Mouse (Mus musculus): Measurements from ENCODE around the gene Bmpr1b.
"Not testable (repeated sequence)": the region's sequence is repeated elsewhere in the genome, so short reads cannot be mapped to it uniquely, and the experiment has no call there.

Bmpr1b gene

GRCm38 (mm10) chr3:142168863-142169521 is at the start of gene Bmpr1b:
TSS of gene Bmpr1b (minus strand) at chr3:142169425.
- DNase-seq: peak; percentile 65 to 68

- no peak for DNase-seq
These were observed 43.6 kb upstream of the Bmpr1b start for GRCm38 (mm10) chr3:142212821-142213220.

GRCm38 (mm10) chr3:142212186-142212585 is 43.0 kb upstream of the Bmpr1b start:
- no peak for DNase-seq

DNA sequence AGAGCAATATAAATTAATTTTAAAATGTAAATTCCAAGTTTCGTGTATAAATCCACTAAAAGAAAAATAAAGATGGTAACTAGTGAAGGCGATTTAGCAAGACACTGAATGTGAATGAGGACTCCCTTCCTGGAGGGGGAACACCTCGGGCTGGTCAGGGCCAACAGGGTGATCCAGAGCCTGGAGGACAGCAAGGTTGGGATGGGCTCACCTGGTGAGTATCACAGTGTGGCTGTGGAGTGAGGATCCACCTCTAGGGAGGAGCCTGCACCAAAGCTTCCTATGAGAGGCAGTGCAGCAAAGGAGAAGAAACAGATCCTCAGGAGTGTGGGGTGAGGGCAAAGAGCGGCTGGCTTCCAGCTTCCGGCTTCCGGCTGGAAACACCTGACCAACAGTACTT is 40.8 kb upstream of the Bmpr1b start:
- DNase-seq: no peak

GRCm38 (mm10) chr3:142209057-142209456 is 39.8 kb upstream of the Bmpr1b start:
- DNase-seq: no peak

GRCm38 (mm10) chr3:142207488-142207887 is 38.3 kb upstream of the Bmpr1b start:
- no peak for DNase-seq

GRCm38 (mm10) chr3:142206316-142206715 is 37.1 kb upstream of the Bmpr1b start:
- no peak for DNase-seq

DNA sequence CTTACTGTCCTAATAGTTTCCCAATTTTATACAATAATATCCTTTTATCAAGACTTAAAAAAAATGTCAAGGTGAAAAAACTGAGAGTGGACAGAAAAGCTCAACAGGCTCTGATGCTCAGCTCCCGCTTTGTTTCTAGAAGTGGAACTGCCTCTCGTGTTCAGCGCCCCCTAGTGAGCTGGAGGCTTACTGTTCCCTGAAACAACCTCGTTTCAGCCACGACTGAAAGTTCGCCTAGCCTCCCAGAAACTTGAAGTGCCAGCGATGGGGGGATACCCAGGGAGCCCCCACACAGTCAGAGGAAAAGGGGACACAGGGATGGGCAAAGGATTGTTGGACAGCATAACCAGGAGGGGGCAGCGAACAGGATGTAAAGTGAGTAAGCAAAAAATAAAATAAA is 26.9 kb upstream of the Bmpr1b start:
- no peak for DNase-seq

GRCm38 (mm10) chr3:142191627-142192026 is 22.4 kb upstream of the Bmpr1b start:
- DNase-seq: not testable (repeated sequence)

- DNase-seq: no peak
These were observed 17.3 kb upstream of the Bmpr1b start for GRCm38 (mm10) chr3:142186551-142186950.

- no peak for DNase-seq
These were observed 4.8 kb upstream of the Bmpr1b start for GRCm38 (mm10) chr3:142173996-142174395.

DNA sequence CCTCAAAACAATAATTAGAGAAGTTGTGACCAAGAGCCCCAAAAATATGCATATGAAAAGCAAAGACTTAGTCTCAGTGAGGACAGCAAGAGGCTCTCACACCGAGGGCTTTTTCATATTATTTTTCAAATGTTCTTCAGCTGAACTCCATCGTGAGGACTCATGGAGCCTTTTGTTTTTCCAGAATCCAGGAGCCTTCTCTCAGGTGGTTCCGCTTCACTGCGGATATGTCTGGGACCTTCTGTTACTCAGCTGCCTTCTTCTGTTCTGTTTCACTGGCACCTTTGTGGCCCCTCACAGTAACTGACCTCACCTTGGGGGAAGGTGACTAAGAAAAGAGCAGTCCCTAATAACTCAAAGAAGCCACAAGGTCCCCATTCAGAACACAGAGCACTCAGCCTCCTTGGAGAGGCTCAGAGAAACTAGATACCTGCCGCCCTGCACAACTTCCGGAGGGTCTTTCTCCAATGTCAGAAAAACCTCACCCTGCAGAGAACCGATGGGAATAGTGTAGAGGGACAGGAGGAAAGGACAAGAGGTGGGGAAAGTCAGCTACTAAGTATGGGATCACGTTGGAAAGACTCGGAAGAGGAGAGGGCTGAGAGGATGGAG is 868 bp downstream of the Bmpr1b start:
- no peak for DNase-seq

GRCm38 (mm10) chr3:142164981-142165380 is 4.2 kb downstream of the Bmpr1b start:
- DNase-seq: no peak

- no peak for DNase-seq
These were observed 5.3 kb downstream of the Bmpr1b start for GRCm38 (mm10) chr3:142163896-142164295.

DNA sequence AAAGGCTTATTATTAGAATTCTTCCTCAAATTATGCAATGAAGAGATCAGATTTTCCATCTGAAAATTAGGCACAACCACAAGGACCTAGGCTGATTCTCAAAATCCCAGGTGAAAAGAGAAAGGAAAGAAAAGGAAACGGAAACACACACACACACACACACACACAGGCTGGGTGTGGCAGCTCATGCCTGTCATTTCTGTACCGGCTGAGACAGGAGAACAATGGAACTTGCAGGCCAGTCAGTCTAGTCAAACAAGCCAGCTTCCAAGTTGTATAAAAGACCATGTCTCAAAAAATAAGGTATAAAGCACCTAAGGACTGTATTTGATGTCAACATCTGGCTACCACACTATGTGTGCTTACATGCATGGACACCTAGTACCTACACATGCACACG is 7.8 kb downstream of the Bmpr1b start:
- no peak for DNase-seq

DNA sequence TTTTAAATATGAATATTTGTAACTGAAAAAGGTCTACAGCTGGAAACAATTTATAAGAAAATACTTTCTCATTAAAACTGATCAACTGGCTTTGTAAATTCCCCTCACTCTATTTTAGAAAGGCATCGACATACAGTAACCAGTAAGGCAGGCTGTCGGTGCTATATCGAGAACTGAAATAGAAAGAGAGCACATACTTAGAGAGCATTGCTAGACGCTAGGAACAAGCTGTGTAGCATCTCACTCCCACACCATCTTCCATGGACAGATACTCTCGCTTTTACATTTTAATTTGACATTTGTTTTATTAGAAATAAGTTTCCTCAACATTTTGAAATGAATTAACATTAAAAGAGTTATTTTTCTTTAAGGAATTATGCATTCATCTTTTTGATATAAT is 17.2 kb downstream of the Bmpr1b start:
- DNase-seq: no peak

GRCm38 (mm10) chr3:142138796-142139195 is 30.4 kb downstream of the Bmpr1b start:
- DNase-seq: peak; percentile 57 to 58

- no peak for DNase-seq
These were observed 42.8 kb downstream of the Bmpr1b start for GRCm38 (mm10) chr3:142126379-142126778.

DNA sequence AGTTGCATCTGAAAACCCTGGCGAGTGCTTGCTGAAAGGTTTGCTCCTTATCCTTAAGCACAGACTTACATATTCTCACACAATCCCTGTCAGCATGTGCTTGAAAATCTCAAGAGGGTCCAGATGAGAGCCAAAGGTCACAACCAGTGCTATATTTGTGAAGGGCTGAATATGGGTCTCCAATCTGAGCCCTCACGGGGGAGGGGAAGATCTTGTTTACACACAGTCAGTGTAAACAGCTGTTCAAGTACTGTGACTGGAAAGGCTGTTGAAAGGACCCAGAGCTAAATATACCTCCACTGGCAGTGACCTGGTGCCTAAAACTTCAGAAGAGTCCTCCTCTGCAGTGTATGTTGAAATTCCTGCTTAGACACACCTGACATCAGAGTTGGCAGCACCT is 43.7 kb downstream of the Bmpr1b start:
- peak; percentile 75 to 83 for DNase-seq

GRCm38 (mm10) chr3:142124255-142124654 is 45.0 kb downstream of the Bmpr1b start:
- DNase-seq: no peak

DNA sequence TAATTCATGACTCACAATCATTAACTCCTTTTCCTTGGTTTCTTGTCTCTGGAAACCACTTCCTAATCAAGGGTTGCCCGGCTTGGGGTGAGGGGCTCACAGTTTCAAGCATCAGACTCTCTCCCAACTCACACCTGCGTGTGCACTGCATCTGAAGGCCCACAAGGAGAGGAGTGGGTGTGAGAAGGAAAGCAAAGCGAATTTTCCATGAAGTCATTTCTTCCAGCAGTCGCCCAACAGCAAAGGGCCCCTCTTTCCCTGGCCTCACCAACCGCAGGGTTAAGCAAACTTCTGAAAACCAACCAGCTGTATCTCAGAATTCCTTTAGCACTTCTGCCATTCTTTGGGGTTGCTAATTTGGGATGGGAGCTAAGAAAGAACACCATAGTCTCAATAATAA is 46.8 kb downstream of the Bmpr1b start:
- DNase-seq: no peak

GRCm38 (mm10) chr3:142120795-142121194 is 48.4 kb downstream of the Bmpr1b start:
- DNase-seq: no peak

GRCm38 (mm10) chr3:142114762-142115316 is 54.4 kb downstream of the Bmpr1b start:
- DNase-seq: no peak

DNA sequence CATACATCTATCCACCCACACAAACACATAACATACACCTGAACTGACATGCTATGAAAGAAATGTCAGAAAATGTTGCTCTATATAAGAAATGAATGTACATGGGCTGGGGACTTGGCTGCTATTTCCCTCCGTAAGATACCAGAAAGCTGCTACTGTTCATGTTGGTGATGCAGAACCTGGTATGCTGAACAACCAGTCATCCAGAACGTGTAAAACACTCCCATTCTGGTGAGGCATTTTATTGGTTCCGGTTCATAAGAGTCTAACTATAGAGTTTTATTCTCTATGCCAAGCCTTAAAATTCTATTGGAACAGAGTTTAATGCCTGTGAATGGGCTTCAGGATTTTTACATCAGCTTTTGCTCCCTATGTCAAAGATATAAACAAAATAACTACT is 55.0 kb downstream of the Bmpr1b start:
- DNase-seq: no peak

- no peak for DNase-seq
These were observed 56.0 kb downstream of the Bmpr1b start for GRCm38 (mm10) chr3:142113208-142113607.

Measured in lung, adult 18-20 months (tissue).